Mouse (Mus musculus): ENCODE data around the gene Jade2. TPM values are rescaled to one million over a fixed set of nuclear protein-coding genes. Genes with fewer than 3 reads are reported as not detected.

The Jade2 gene
- total and polyA plus RNA-seq, 3 experiments: 25.6 to 60.1 (median 58.2) TPM

DNA sequence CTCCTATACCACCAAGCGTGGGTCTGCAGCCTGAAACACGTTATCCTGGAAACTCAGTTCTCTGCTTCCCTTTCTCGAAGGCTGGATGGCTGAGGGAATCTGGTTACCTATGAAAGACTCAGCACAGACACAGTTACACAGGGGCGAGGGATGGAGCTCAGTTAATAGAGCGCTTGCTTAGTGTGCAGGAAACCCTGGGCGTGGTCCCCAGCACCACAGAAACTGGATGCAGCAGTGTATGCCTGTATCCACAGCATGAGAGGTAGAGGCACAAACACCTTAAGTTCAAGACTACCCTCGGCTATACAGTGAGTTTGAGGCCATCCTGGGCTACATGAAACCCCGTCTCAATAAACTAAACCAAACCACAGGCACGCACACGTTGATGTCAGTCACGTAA, 17.5 kb downstream of the Jade2 start:
- peaks cover 62% of the 10 kb centered on the region for H3K79me2 ChIP-seq (replicated peaks; ENCODE audit: control insufficient read depth, extremely low read depth, insufficient read depth, poor library complexity, severe bottlenecking)
- dilution Hi-C loops (cut with MboI; ENCODE audit: extremely low pct_ligation_motif_present, extremely low pct_unique_long_range_greater_than_20kb, low sequenced_read_pairs): no loop called here
- H3K9me3 ChIP-seq (replicated peaks; ENCODE audit: low read length): peaks cover 11% of the 10 kb centered on the region
- peaks cover 52 to 82% of the 10 kb centered on the region in 2 experiments for H3K36me3 ChIP-seq (replicated peaks in 1 of 2; ENCODE audit: control insufficient read depth in 1 of 2, insufficient read depth in 1 of 2, low read length in 1 of 2)
- H3K27me3 ChIP-seq (replicated peaks): no peaks in the 10 kb centered on the region
- H3K4me2 ChIP-seq (ENCODE audit: insufficient read depth, low read depth, poor library complexity, severe bottlenecking): no peak overlapping the region
- peaks cover 69 to 98% of the 10 kb centered on the region in 2 experiments for H3K4me1 ChIP-seq (ENCODE audit: control insufficient read depth in 1 of 2, insufficient read depth in 2 of 2)
- H3K4me3 ChIP-seq (replicated peaks in 1 of 3; ENCODE audit: low read depth in 2 of 3, low read length in 2 of 3, poor library complexity in 1 of 3): no peak overlapping the region
- TF ChIP-seq KAT2A (IDR thresholded peaks at IDR 0.05; ENCODE audit: insufficient replicate concordance, low read length): no peak
- 0 out of 2 replicates have a peak, but pooled peaks have one; percentile 10 for TF ChIP-seq TCF12 (IDR thresholded peaks at IDR 0.05; ENCODE audit: low read depth, low read length)
- in situ Hi-C loops (cut with MboI; ENCODE audit: low pct_ligation_motif_present, low pct_unique_long_range_greater_than_20kb, low sequenced_read_pairs): no loop called here
- H3K9ac ChIP-seq (ENCODE audit: insufficient read depth, low read depth): no peak overlapping the region
- H3K27ac ChIP-seq (ENCODE audit: insufficient read depth, low read depth): peak overlapping the region; percentile 85
- no peak for DNase-seq (ENCODE audit: extremely low read depth)

GRCm38 (mm10) chr11:51839106-51839505, 18.3 kb downstream of the Jade2 start:
- Histone ChIP-seq H3K4me1 (ENCODE audit: control insufficient read depth in 1 of 2, insufficient read depth in 2 of 2) (peaks cover 71 to 98% of the 10 kb centered on the region in 2 experiments), H3K27ac (ENCODE audit: insufficient read depth, low read depth) (peak overlapping the region; percentile 97), H3K9me3 (replicated peaks; ENCODE audit: low read length) (peaks cover 11% of the 10 kb centered on the region), H3K27me3 (replicated peaks) (no peaks in the 10 kb centered on the region), H3K4me3 (replicated peaks in 1 of 3; ENCODE audit: low read depth in 2 of 3, low read length in 2 of 3, poor library complexity in 1 of 3) (peak overlapping the region in 1 of 3 experiments; percentile 5), H3K36me3 (replicated peaks in 1 of 2; ENCODE audit: control insufficient read depth in 1 of 2, insufficient read depth in 1 of 2, low read length in 1 of 2) (peaks cover 58 to 84% of the 10 kb centered on the region in 2 experiments), H3K9ac (ENCODE audit: insufficient read depth, low read depth) (no peak overlapping the region), H3K79me2 (replicated peaks; ENCODE audit: control insufficient read depth, extremely low read depth, insufficient read depth, poor library complexity, severe bottlenecking) (peaks cover 64% of the 10 kb centered on the region), H3K4me2 (ENCODE audit: insufficient read depth, low read depth, poor library complexity, severe bottlenecking) (no peak overlapping the region)
- DNase-seq (ENCODE audit: extremely low read depth): peak; percentile 54
- in situ Hi-C loops (cut with MboI; ENCODE audit: low pct_ligation_motif_present, low pct_unique_long_range_greater_than_20kb, low sequenced_read_pairs): no loop called here
- dilution Hi-C loops (cut with MboI; ENCODE audit: extremely low pct_ligation_motif_present, extremely low pct_unique_long_range_greater_than_20kb, low sequenced_read_pairs): no loop called here
- TF ChIP-seq MAX (IDR thresholded peaks at IDR 0.05; ENCODE audit: low read length): peak; percentile 73
- peak; percentile 87; the same call in 1 of the 2 replicates for TF ChIP-seq RCOR1 (conservative IDR thresholded peaks at IDR 0.05; ENCODE audit: low read depth, low read length)
- TF ChIP-seq ZMIZ1 (IDR thresholded peaks at IDR 0.05; ENCODE audit: low read depth, low read length): no peak
- TF ChIP-seq MEF2A (IDR thresholded peaks at IDR 0.05; ENCODE audit: borderline replicate concordance, low read depth, low read length): peak; percentile 76; the same call in 1 of the 2 replicates
- no peak for TF ChIP-seq MAZ (IDR thresholded peaks at IDR 0.05; ENCODE audit: low read depth, low read length)
- TF ChIP-seq JUN (IDR thresholded peaks at IDR 0.05; ENCODE audit: insufficient read depth, low read depth, low read length): no peak
- TF ChIP-seq USF2 (conservative IDR thresholded peaks at IDR 0.05; ENCODE audit: low read depth, low read length): no peak
- no peak; the same call in 1 of the 2 replicates for TF ChIP-seq NRF1 (IDR thresholded peaks at IDR 0.05; ENCODE audit: low read depth, low read length)
- TF ChIP-seq GABPA (IDR thresholded peaks at IDR 0.05; ENCODE audit: insufficient replicate concordance, low read depth, low read length): no peak
- TF ChIP-seq IRF4 (IDR thresholded peaks at IDR 0.05; ENCODE audit: low read depth, low read length): peak; percentile 81
- no peak for TF ChIP-seq E2F4 (IDR thresholded peaks at IDR 0.05; ENCODE audit: insufficient replicate concordance, low read depth, low read length)
- TF ChIP-seq CHD1 (IDR thresholded peaks at IDR 0.05; ENCODE audit: low read depth, low read length): no peak
- no peak for TF ChIP-seq MAFK (IDR thresholded peaks at IDR 0.05; ENCODE audit: insufficient replicate concordance, low read length)
- peak in 1 of 2 experiments; percentile 53; a peak in 2 of 4 replicates for TF ChIP-seq CTCF (conservative IDR thresholded peaks at IDR 0.05 in 1 of 2, IDR thresholded peaks at IDR 0.05 in 1 of 2; ENCODE audit: low read depth in 2 of 2, low read length in 2 of 2)
- peak; percentile 64 for TF ChIP-seq ZKSCAN1 (IDR thresholded peaks at IDR 0.05; ENCODE audit: borderline replicate concordance, low read depth, low read length)
- no peak for TF ChIP-seq ZNF384 (IDR thresholded peaks at IDR 0.05; ENCODE audit: low read depth, low read length)
- no peak for TF ChIP-seq ZC3H11A (IDR thresholded peaks at IDR 0.05; ENCODE audit: low read depth, low read length)
- TF ChIP-seq USF1 (IDR thresholded peaks at IDR 0.05; ENCODE audit: low read depth, low read length): no peak
- peak; percentile 63 for TF ChIP-seq RAD21 (IDR thresholded peaks at IDR 0.05; ENCODE audit: low read depth, low read length)
- peak; percentile 77 for TF ChIP-seq EP300 (IDR thresholded peaks at IDR 0.05; ENCODE audit: low read length)
- no peak for TF ChIP-seq UBTF (IDR thresholded peaks at IDR 0.05; ENCODE audit: low read depth, low read length)
- peak; percentile 57 for TF ChIP-seq SMC3 (IDR thresholded peaks at IDR 0.05; ENCODE audit: low read depth, low read length)
- TF ChIP-seq POLR2AphosphoS2 (IDR thresholded peaks at IDR 0.05; ENCODE audit: low read depth, low read length): peak; percentile 90
- no peak for TF ChIP-seq HCFC1 (IDR thresholded peaks at IDR 0.05; ENCODE audit: low read depth, low read length)
- no peak for TF ChIP-seq ELF1 (IDR thresholded peaks at IDR 0.05; ENCODE audit: low read depth, low read length)
- TF ChIP-seq MXI1 (IDR thresholded peaks at IDR 0.05; ENCODE audit: low read depth, low read length): no peak; the same call in 1 of the 2 replicates
- TF ChIP-seq SIN3A (IDR thresholded peaks at IDR 0.05; ENCODE audit: low read length): peak; percentile 79
- TF ChIP-seq CHD2 (IDR thresholded peaks at IDR 0.05; ENCODE audit: low read length): peak; percentile 45; the same call in 1 of the 2 replicates
- peak; percentile 97 for TF ChIP-seq TCF12 (IDR thresholded peaks at IDR 0.05; ENCODE audit: low read depth, low read length)
- no peak for TF ChIP-seq POLR2A (IDR thresholded peaks at IDR 0.05; ENCODE audit: low read depth, low read length)
- TF ChIP-seq MYC (IDR thresholded peaks at IDR 0.05; ENCODE audit: low read depth, low read length): peak; percentile 90
- TF ChIP-seq TBP (conservative IDR thresholded peaks at IDR 0.05; ENCODE audit: low read depth, low read length): no peak
